Mouse (Mus musculus): ENCODE data around the gene Akirin1. TPM values are rescaled to one million over a fixed set of nuclear protein-coding genes. Genes with fewer than 3 reads are reported as not detected.

The Akirin1 gene
- total and polyA plus RNA-seq, 3 experiments = 27.9 to 52.1 (median 35.6) TPM

DNA sequence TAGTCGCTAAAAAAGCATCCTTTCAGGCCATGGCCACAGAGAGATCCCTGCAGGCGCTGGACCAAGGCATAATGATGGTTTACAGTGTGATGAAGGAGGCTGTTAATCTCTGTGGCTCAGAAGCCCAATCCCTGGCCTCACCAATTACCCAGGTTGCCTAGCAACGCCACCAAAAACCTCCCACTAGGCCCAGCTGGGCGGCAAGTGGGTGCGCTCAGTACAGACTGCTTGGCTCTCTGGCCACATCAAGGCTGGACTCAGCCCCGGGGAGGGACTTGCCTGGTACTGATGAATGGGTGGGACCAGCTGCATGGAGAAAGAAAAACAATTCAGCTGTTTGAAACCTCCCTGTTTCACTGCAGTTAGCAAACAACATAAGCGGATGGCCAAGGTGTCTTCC, 47.7 kb upstream of the Akirin1 start:
- TF ChIP-seq TCF12 (IDR thresholded peaks at IDR 0.05; ENCODE audit: low read depth, low read length) (0 out of 2 replicates have a peak, but pooled peaks have one; percentile 21), PAX5 (IDR thresholded peaks at IDR 0.05; ENCODE audit: low read length) (no peak)
- Histone ChIP-seq H3K27me3 (replicated peaks) (no peaks in the 10 kb centered on the region), H3K4me1 (ENCODE audit: control insufficient read depth in 1 of 2, insufficient read depth in 2 of 2) (peaks cover 17 to 41% of the 10 kb centered on the region in 2 experiments), H3K79me2 (replicated peaks; ENCODE audit: control insufficient read depth, extremely low read depth, insufficient read depth, poor library complexity, severe bottlenecking) (no peaks in the 10 kb centered on the region), H3K9me3 (replicated peaks; ENCODE audit: low read length) (peaks cover 2% of the 10 kb centered on the region), H3K9ac (ENCODE audit: insufficient read depth, low read depth) (no peak overlapping the region), H3K4me3 (replicated peaks in 1 of 3; ENCODE audit: low read depth in 2 of 3, low read length in 2 of 3, poor library complexity in 1 of 3) (no peak overlapping the region), H3K27ac (ENCODE audit: insufficient read depth, low read depth) (no peak overlapping the region), H3K36me3 (replicated peaks in 1 of 2; ENCODE audit: control insufficient read depth in 1 of 2, insufficient read depth in 1 of 2, low read length in 1 of 2) (no peaks in the 10 kb centered on the region), H3K4me2 (ENCODE audit: insufficient read depth, low read depth, poor library complexity, severe bottlenecking) (no peak overlapping the region)
- dilution Hi-C loops (cut with MboI; ENCODE audit: extremely low pct_ligation_motif_present, extremely low pct_unique_long_range_greater_than_20kb, low sequenced_read_pairs) = no loop called here
- in situ Hi-C loops (cut with MboI; ENCODE audit: low pct_ligation_motif_present, low pct_unique_long_range_greater_than_20kb, low sequenced_read_pairs) = no loop called here
- peak; percentile 27 for DNase-seq (ENCODE audit: extremely low read depth)

DNA sequence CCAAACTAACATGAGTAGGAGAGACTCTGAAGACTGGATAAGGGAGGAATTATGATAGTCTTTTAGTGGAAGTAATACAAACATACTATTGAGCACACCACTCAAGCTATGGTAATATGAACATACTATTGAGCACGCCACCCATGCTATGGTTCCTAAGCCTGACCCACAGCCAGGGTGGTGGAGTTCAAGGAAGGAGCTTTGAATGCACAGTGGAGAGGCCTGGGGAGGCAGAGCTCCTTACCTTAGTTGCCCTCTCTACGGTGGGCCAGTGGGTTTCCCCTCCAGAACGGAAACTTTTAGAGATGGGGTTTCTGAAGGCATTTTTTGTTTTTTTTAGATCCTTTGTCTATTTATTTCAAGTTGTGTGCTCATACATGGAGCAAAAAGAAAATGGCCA, 47.3 kb upstream of the Akirin1 start:
- TF ChIP-seq USF2 (conservative IDR thresholded peaks at IDR 0.05; ENCODE audit: low read depth, low read length) (no peak), ZNF384 (IDR thresholded peaks at IDR 0.05; ENCODE audit: low read depth, low read length) (peak; percentile 50; the same call in 1 of the 2 replicates), MEF2A (IDR thresholded peaks at IDR 0.05; ENCODE audit: borderline replicate concordance, low read depth, low read length) (peak; percentile 66; the same call in 1 of the 2 replicates), POLR2AphosphoS2 (IDR thresholded peaks at IDR 0.05; ENCODE audit: low read depth, low read length) (no peak), ZC3H11A (IDR thresholded peaks at IDR 0.05; ENCODE audit: low read depth, low read length) (no peak), E2F4 (IDR thresholded peaks at IDR 0.05; ENCODE audit: insufficient replicate concordance, low read depth, low read length) (no peak)
- no peak overlapping the region for H3K27ac ChIP-seq (ENCODE audit: insufficient read depth, low read depth)
- H3K9ac ChIP-seq (ENCODE audit: insufficient read depth, low read depth) = no peak overlapping the region
- no peak overlapping the region for H3K4me3 ChIP-seq (replicated peaks in 1 of 3; ENCODE audit: low read depth in 2 of 3, low read length in 2 of 3, poor library complexity in 1 of 3)
- no peak overlapping the region for H3K4me2 ChIP-seq (ENCODE audit: insufficient read depth, low read depth, poor library complexity, severe bottlenecking)
- DNase-seq (ENCODE audit: extremely low read depth) = no peak
- peaks cover 2% of the 10 kb centered on the region for H3K9me3 ChIP-seq (replicated peaks; ENCODE audit: low read length)
- no peaks in the 10 kb centered on the region for H3K36me3 ChIP-seq (replicated peaks in 1 of 2; ENCODE audit: control insufficient read depth in 1 of 2, insufficient read depth in 1 of 2, low read length in 1 of 2)
- in situ Hi-C loops (cut with MboI; ENCODE audit: low pct_ligation_motif_present, low pct_unique_long_range_greater_than_20kb, low sequenced_read_pairs) (no loop called here), dilution Hi-C loops (cut with MboI; ENCODE audit: extremely low pct_ligation_motif_present, extremely low pct_unique_long_range_greater_than_20kb, low sequenced_read_pairs) (no loop called here)
- peaks cover 17 to 41% of the 10 kb centered on the region in 2 experiments for H3K4me1 ChIP-seq (ENCODE audit: control insufficient read depth in 1 of 2, insufficient read depth in 2 of 2)
- no peaks in the 10 kb centered on the region for H3K79me2 ChIP-seq (replicated peaks; ENCODE audit: control insufficient read depth, extremely low read depth, insufficient read depth, poor library complexity, severe bottlenecking)
- H3K27me3 ChIP-seq (replicated peaks) = no peaks in the 10 kb centered on the region

DNA sequence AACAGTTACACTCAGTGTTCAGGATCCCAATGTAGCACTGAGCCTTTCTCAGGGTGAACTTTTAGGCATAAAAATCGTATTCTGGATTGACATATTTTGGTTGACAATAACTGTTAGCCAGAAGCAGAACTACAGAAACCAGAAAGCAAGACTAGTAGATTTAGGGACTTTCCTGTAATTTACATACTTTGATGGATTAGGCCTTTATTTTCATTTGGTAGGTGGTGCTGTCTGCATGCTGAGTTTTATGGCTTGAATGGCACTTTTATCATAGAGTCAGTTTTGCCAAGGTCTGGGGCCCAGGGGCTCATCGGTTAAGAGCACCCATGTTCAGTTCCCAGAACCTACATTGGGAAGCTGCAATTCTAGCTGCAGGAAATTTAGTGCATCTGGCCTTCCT, 44.9 kb upstream of the Akirin1 start:
- Histone ChIP-seq H3K9me3 (replicated peaks; ENCODE audit: low read length) (peaks cover 2% of the 10 kb centered on the region), H3K79me2 (replicated peaks; ENCODE audit: control insufficient read depth, extremely low read depth, insufficient read depth, poor library complexity, severe bottlenecking) (no peaks in the 10 kb centered on the region), H3K27ac (ENCODE audit: insufficient read depth, low read depth) (no peak overlapping the region), H3K4me2 (ENCODE audit: insufficient read depth, low read depth, poor library complexity, severe bottlenecking) (0 out of 2 replicates have a peak overlapping the region, but pooled peaks have one; percentile 33), H3K27me3 (replicated peaks) (no peaks in the 10 kb centered on the region), H3K4me3 (replicated peaks in 1 of 3; ENCODE audit: low read depth in 2 of 3, low read length in 2 of 3, poor library complexity in 1 of 3) (no peak overlapping the region), H3K36me3 (replicated peaks in 1 of 2; ENCODE audit: control insufficient read depth in 1 of 2, insufficient read depth in 1 of 2, low read length in 1 of 2) (no peaks in the 10 kb centered on the region), H3K4me1 (ENCODE audit: control insufficient read depth in 1 of 2, insufficient read depth in 2 of 2) (peaks cover 17 to 41% of the 10 kb centered on the region in 2 experiments), H3K9ac (ENCODE audit: insufficient read depth, low read depth) (no peak overlapping the region)
- in situ Hi-C loops (cut with MboI; ENCODE audit: low pct_ligation_motif_present, low pct_unique_long_range_greater_than_20kb, low sequenced_read_pairs) (no loop called here), dilution Hi-C loops (cut with MboI; ENCODE audit: extremely low pct_ligation_motif_present, extremely low pct_unique_long_range_greater_than_20kb, low sequenced_read_pairs) (no loop called here)
- peak; percentile 8 for DNase-seq (ENCODE audit: extremely low read depth)
- TF ChIP-seq TBP (conservative IDR thresholded peaks at IDR 0.05; ENCODE audit: low read depth, low read length) (no peak), RCOR1 (conservative IDR thresholded peaks at IDR 0.05; ENCODE audit: low read depth, low read length) (no peak), MXI1 (IDR thresholded peaks at IDR 0.05; ENCODE audit: low read depth, low read length) (no peak), PAX5 (IDR thresholded peaks at IDR 0.05; ENCODE audit: low read length) (no peak), SMC3 (IDR thresholded peaks at IDR 0.05; ENCODE audit: low read depth, low read length) (no peak), NRF1 (IDR thresholded peaks at IDR 0.05; ENCODE audit: low read depth, low read length) (no peak), ZKSCAN1 (IDR thresholded peaks at IDR 0.05; ENCODE audit: borderline replicate concordance, low read depth, low read length) (no peak), SIN3A (IDR thresholded peaks at IDR 0.05; ENCODE audit: low read length) (no peak), POLR2A (IDR thresholded peaks at IDR 0.05; ENCODE audit: low read depth, low read length) (no peak), CHD1 (IDR thresholded peaks at IDR 0.05; ENCODE audit: low read depth, low read length) (no peak), CHD2 (IDR thresholded peaks at IDR 0.05; ENCODE audit: low read length) (no peak), ZNF384 (IDR thresholded peaks at IDR 0.05; ENCODE audit: low read depth, low read length) (no peak), MEF2A (IDR thresholded peaks at IDR 0.05; ENCODE audit: borderline replicate concordance, low read depth, low read length) (no peak), KAT2A (IDR thresholded peaks at IDR 0.05; ENCODE audit: insufficient replicate concordance, low read length) (no peak), IRF4 (IDR thresholded peaks at IDR 0.05; ENCODE audit: low read depth, low read length) (no peak), BHLHE40 (IDR thresholded peaks at IDR 0.05; ENCODE audit: low read depth, low read length) (no peak), MAX (IDR thresholded peaks at IDR 0.05; ENCODE audit: low read length) (no peak), E2F4 (IDR thresholded peaks at IDR 0.05; ENCODE audit: insufficient replicate concordance, low read depth, low read length) (no peak), ZC3H11A (IDR thresholded peaks at IDR 0.05; ENCODE audit: low read depth, low read length) (no peak)

Data from CH12.LX (cell line).